Comparison of ENCODE assay signal across 8 mouse cellular contexts in genomic region chr10:126845309-126845911, GRCm38 (mm10). TPM values are rescaled to one million over a fixed set of nuclear protein-coding genes. Genes with fewer than 3 reads are reported as not detected.
A peak's percentile ranks its signal among the peaks of the same experiment; 100 is the strongest.
DNase-seq lines count a peak whose midpoint lies in the region; ATAC-seq lines count a peak whose summit lies in the region.

No protein-coding gene starts in this region.

- intact Hi-C loops in heart, postnatal 25 days (cut with DNase I), result no loop called here

- no peak for DNase-seq in heart, postnatal 25 days (ENCODE audit: low spot score)
- peak; percentile 56 for DNase-seq in embryonic facial prominence, embryonic 11.5 days (ENCODE audit: low spot score)
- no peak for DNase-seq in liver, embryonic 13.5 days
- DNase-seq in thymus, postnatal 36 days, result no peak

- no peaks in the 10 kb centered on the region for H3K27me3 ChIP-seq in heart, embryonic 14.5 days (ENCODE audit: control insufficient read depth, insufficient read depth, low read length)
- no peaks in the 10 kb centered on the region for H3K27me3 ChIP-seq in embryonic facial prominence, embryonic 11.5 days (ENCODE audit: control insufficient read depth, insufficient read depth, low read length)
- no peaks in the 10 kb centered on the region for H3K27me3 ChIP-seq in intestine, embryonic 15.5 days (replicated peaks)
- no peaks in the 10 kb centered on the region for H3K27me3 ChIP-seq in liver, embryonic 13.5 days
- H3K27me3 ChIP-seq in stomach, embryonic 16.5 days (ENCODE audit: control insufficient read depth, insufficient read depth, low read length), result no peaks in the 10 kb centered on the region

- H3K4me1 ChIP-seq in heart, embryonic 14.5 days (ENCODE audit: control insufficient read depth in 2 of 2, insufficient read depth in 2 of 2, low read length in 2 of 2), result no peaks in the 10 kb centered on the region
- no peaks in the 10 kb centered on the region for H3K4me1 ChIP-seq in embryonic facial prominence, embryonic 11.5 days (ENCODE audit: control insufficient read depth, insufficient read depth, low read length)
- no peaks in the 10 kb centered on the region; the same call in 1 of the 2 replicates for H3K4me1 ChIP-seq in intestine, embryonic 15.5 days (replicated peaks)
- H3K4me1 ChIP-seq in liver, embryonic 13.5 days (replicated peaks), result no peaks in the 10 kb centered on the region
- peaks cover 4% of the 10 kb centered on the region; the same call in 1 of the 2 replicates for H3K4me1 ChIP-seq in stomach, embryonic 16.5 days (ENCODE audit: control insufficient read depth, insufficient read depth, low read length)

- H3K9ac ChIP-seq in heart, embryonic 14.5 days (ENCODE audit: low read length), result no peak overlapping the region
- H3K9ac ChIP-seq in embryonic facial prominence, embryonic 11.5 days (replicated peaks; ENCODE audit: low read length), result no peak overlapping the region; the same call in 1 of the 2 replicates
- H3K9ac ChIP-seq in intestine, embryonic 15.5 days, result no peak overlapping the region
- no peak overlapping the region for H3K9ac ChIP-seq in liver, embryonic 13.5 days
- H3K9ac ChIP-seq in stomach, embryonic 16.5 days (ENCODE audit: low read length), result no peak overlapping the region

- H3K4me2 ChIP-seq in heart, embryonic 14.5 days (ENCODE audit: low read length), result peak overlapping the region; percentile 34
- no peak overlapping the region for H3K4me2 ChIP-seq in embryonic facial prominence, embryonic 11.5 days (ENCODE audit: low read depth, low read length)
- peak overlapping the region; percentile 31 for H3K4me2 ChIP-seq in intestine, embryonic 15.5 days (replicated peaks)
- H3K4me2 ChIP-seq in liver, embryonic 13.5 days, result peak overlapping the region; percentile 24; the same call in 1 of the 2 replicates
- peak overlapping the region; percentile 36 for H3K4me2 ChIP-seq in stomach, embryonic 16.5 days (ENCODE audit: low read depth, low read length)

- 38% methylated on average over 10 of the region's 10 CpGs for WGBS in heart, embryonic 14.5 days
- WGBS in embryonic facial prominence, embryonic 11.5 days, result 27% methylated on average over 10 of the region's 10 CpGs
- 22% methylated on average over 10 of the region's 10 CpGs for WGBS in intestine, embryonic 15.5 days
- 49% methylated on average over 10 of the region's 10 CpGs for WGBS in liver, embryonic 13.5 days (ENCODE audit: insufficient replicate concordance)
- WGBS in stomach, embryonic 16.5 days, result 26% methylated on average over 10 of the region's 10 CpGs

- H3K4me3 ChIP-seq in heart, embryonic 14.5 days (ENCODE audit: control insufficient read depth in 1 of 2, insufficient read depth in 1 of 2, low read depth in 1 of 2, low read length in 2 of 2), result no peak overlapping the region; a peak in 1 of 4 replicates
- H3K4me3 ChIP-seq in embryonic facial prominence, embryonic 11.5 days (ENCODE audit: low read depth, low read length), result no peak overlapping the region
- H3K4me3 ChIP-seq in intestine, embryonic 15.5 days (replicated peaks), result no peak overlapping the region
- H3K4me3 ChIP-seq in liver, embryonic 13.5 days (replicated peaks), result no peak overlapping the region
- H3K4me3 ChIP-seq in stomach, embryonic 16.5 days (replicated peaks; ENCODE audit: low read length), result no peak overlapping the region

- no peak for ATAC-seq in heart, embryonic 14.5 days (ENCODE audit: insufficient number of reproducible peaks, insufficient read depth, low FRiP score, low read depth)
- ATAC-seq in embryonic facial prominence, embryonic 11.5 days (replicated peaks; ENCODE audit: insufficient number of reproducible peaks, low FRiP score, low TSS enrichment, low read depth), result peak; percentile 56; the same call in 1 of the 2 replicates
- peak; percentile 53 for ATAC-seq in intestine, embryonic 15.5 days
- no peak for ATAC-seq in liver, embryonic 13.5 days (ENCODE audit: low read depth)
- no peak for ATAC-seq in stomach, embryonic 16.5 days (ENCODE audit: insufficient read depth, low FRiP score)
- ATAC-seq in CD4-positive, CD25-positive, alpha-beta regulatory T cell, adult 4 months, result no peak

- H3K36me3 ChIP-seq in heart, embryonic 14.5 days (ENCODE audit: control insufficient read depth, insufficient read depth, low read length), result no peaks in the 10 kb centered on the region
- H3K36me3 ChIP-seq in embryonic facial prominence, embryonic 11.5 days (replicated peaks; ENCODE audit: control insufficient read depth, insufficient read depth, low read depth, low read length), result no peaks in the 10 kb centered on the region
- H3K36me3 ChIP-seq in intestine, embryonic 15.5 days, result no peaks in the 10 kb centered on the region
- no peaks in the 10 kb centered on the region for H3K36me3 ChIP-seq in liver, embryonic 13.5 days
- no peaks in the 10 kb centered on the region for H3K36me3 ChIP-seq in stomach, embryonic 16.5 days (ENCODE audit: control insufficient read depth, insufficient read depth, low read length)

- no peaks in the 10 kb centered on the region for H3K9me3 ChIP-seq in heart, embryonic 14.5 days (ENCODE audit: control insufficient read depth, low read length)
- H3K9me3 ChIP-seq in embryonic facial prominence, embryonic 11.5 days (replicated peaks; ENCODE audit: control insufficient read depth, low read length), result no peaks in the 10 kb centered on the region
- H3K9me3 ChIP-seq in intestine, embryonic 15.5 days, result no peaks in the 10 kb centered on the region
- H3K9me3 ChIP-seq in liver, embryonic 13.5 days (replicated peaks), result no peaks in the 10 kb centered on the region
- H3K9me3 ChIP-seq in stomach, embryonic 16.5 days (replicated peaks; ENCODE audit: control insufficient read depth, low read length), result no peaks in the 10 kb centered on the region

- no peak overlapping the region for H3K27ac ChIP-seq in heart, embryonic 14.5 days (replicated peaks in 1 of 2; ENCODE audit: control insufficient read depth in 1 of 2, insufficient read depth in 1 of 2, low read depth in 2 of 2, low read length in 2 of 2)
- no peak overlapping the region for H3K27ac ChIP-seq in embryonic facial prominence, embryonic 11.5 days (replicated peaks; ENCODE audit: low read depth, low read length)
- no peak overlapping the region for H3K27ac ChIP-seq in intestine, embryonic 15.5 days
- no peak overlapping the region for H3K27ac ChIP-seq in liver, embryonic 13.5 days
- no peak overlapping the region for H3K27ac ChIP-seq in stomach, embryonic 16.5 days (ENCODE audit: low read length)

RNA-seq across cellular contexts. Expression of gene Atp23, which starts 55.7 kb away (rescaled TPM):
- 9.4 and 10.0 TPM in 2 replicates for polyA plus RNA-seq in heart, embryonic 14.5 days (2014; fragmentation: Nextera tagmentation; extraction: Ambion mirVana)
- 1 to 10 TPM; 4.2 to 4.5 TPM for total RNA-seq in heart, postnatal 25 days (2021)
- 18.9 and 19.3 TPM in 2 replicates for polyA plus RNA-seq in embryonic facial prominence, embryonic 11.5 days (2014; fragmentation: Nextera tagmentation; extraction: Ambion mirVana)
- polyA plus RNA-seq in intestine, embryonic 15.5 days (2015; fragmentation: Nextera tagmentation; extraction: Ambion mirVana), result 17.0 and 17.2 TPM in 2 replicates
- polyA plus RNA-seq in liver, embryonic 13.5 days (2015; fragmentation: Nextera tagmentation; extraction: Ambion mirVana), result 9.3 and 10.0 TPM in 2 replicates
- polyA plus RNA-seq in stomach, embryonic 16.5 days (2015; fragmentation: Nextera tagmentation; extraction: Ambion mirVana), result 11.7 and 12.0 TPM in 2 replicates
- polyA plus RNA-seq in CD4-positive, CD25-positive, alpha-beta regulatory T cell, adult 4 months (2017; shearing (Covaris generic)), result 1 to 10 TPM; 2.7 to 6.1 TPM

Comparison
In these comparisons a context has a peak if more than half of its experiments do, and no peak if none do; other contexts are left out.
1. ATAC-seq: peak in embryonic facial prominence, embryonic 11.5 days (single experiment) and intestine, embryonic 15.5 days (single experiment); none in heart, embryonic 14.5 days (single experiment), liver, embryonic 13.5 days (single experiment), stomach, embryonic 16.5 days (single experiment) and CD4-positive, CD25-positive, alpha-beta regulatory T cell, adult 4 months (single experiment).